Mouse (Mus musculus) hindbrain, embryonic 10.5 days (tissue): ENCODE data around the gene Akap13. TPM values are rescaled to one million over a fixed set of nuclear protein-coding genes. Genes with fewer than 3 reads are reported as not detected.

Source experiments
- DNase-seq: peaks from one replicate; pipeline ENCODE4 v3.0.0-alpha.2; 2017; ENCODE audit warnings: low spot score
- H3K27ac ChIP-seq: fragments of 300-500 bp; sonication (generic); 2 replicates; pipeline ENCODE4 v1.5.1; 2016; ENCODE audit warnings: mild to moderate bottlenecking, moderate library complexity
- H3K27me3 ChIP-seq: fragments of 300-500 bp; sonication (generic); 2 replicates; pipeline ENCODE4 v1.6.1; 2016; ENCODE audit warnings: mild to moderate bottlenecking; ENCODE audit not compliant: poor library complexity, insufficient read depth, severe bottlenecking
- H3K36me3 ChIP-seq: fragments of 300-500 bp; sonication (generic); 2 replicates; pipeline ENCODE4 v1.6.1; 2016; ENCODE audit warnings: mild to moderate bottlenecking, moderate library complexity
- H3K4me1 ChIP-seq: fragments of 300-500 bp; sonication (generic); replicated peaks from 2 replicates; pipeline ENCODE4 v1.6.1; 2016; ENCODE audit warnings: mild to moderate bottlenecking
- H3K4me3 ChIP-seq: fragments of 300-500 bp; sonication (generic); 2 replicates; pipeline ENCODE4 v1.5.1; 2016; ENCODE audit warnings: mild to moderate bottlenecking, moderate library complexity
- H3K9me3 ChIP-seq: fragments of 300-500 bp; sonication (generic); 2 replicates; pipeline ENCODE4 v1.6.1; 2016; ENCODE audit warnings: mild to moderate bottlenecking, moderate library complexity
- whole genome bisulfite sequencing: fragments of 180-500 bp; shearing (Covaris S2); methylation state at CpG from one replicate; pipeline ENCODE4 v1.1.7; 2016; 5-methylcytosine and 5-hydroxymethylcytosine counted together
- polyA plus RNA-seq: library from polyadenylated mRNA; unstranded; fragments of >200 nt; fragmentation: Nextera tagmentation; extraction: Ambion mirVana; gene quantifications from 2 replicates; pipeline ENCODE4 v1.2.1, GENCODE M21; 2016

Gene Akap13
- polyA plus RNA-seq, 1 experiment from 2014 or later, result 24.9 TPM

DNA sequence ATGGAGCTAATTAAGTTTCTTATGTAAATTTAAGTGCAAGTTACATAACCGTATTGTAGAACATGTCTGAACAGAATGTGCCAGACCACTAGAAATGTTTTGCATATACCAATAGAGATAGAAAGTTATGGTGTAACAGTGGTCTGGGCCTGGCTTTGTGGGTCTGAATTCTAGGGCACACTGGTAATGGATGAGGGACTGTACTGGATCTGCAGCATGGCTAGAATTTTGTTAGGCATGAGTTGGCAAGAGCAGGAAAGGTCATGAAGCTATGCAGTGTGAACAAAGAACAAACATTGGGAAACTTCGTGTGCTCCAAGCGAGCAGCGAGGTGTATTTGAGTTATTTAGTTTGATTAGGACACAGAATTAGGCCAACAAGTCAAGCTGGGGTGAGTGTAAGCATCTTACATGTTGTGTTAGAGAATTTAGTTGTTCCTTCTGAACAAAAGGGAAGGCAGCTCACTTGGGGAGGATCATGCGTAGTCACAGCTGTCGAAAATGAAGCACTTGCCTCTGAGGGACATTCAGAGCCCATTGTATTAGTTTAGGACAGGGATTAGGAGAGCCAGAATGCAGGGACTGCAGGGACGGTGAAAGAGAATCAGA lies 15.1 kb downstream of the Akap13 start:
- H3K36me3 ChIP-seq, result no peaks in the 10 kb centered on the region
- H3K4me1 ChIP-seq, result peaks cover 26% of the 10 kb centered on the region
- 25% methylated on average over 7 of the region's 7 CpGs for WGBS
- peak overlapping the region; percentile 71; the same call in 1 of the 2 replicates for H3K27ac ChIP-seq
- DNase-seq, result peak; percentile 6
- H3K4me3 ChIP-seq, result no peak overlapping the region
- H3K27me3 ChIP-seq, result no peaks in the 10 kb centered on the region
- H3K9me3 ChIP-seq, result no peaks in the 10 kb centered on the region

DNA sequence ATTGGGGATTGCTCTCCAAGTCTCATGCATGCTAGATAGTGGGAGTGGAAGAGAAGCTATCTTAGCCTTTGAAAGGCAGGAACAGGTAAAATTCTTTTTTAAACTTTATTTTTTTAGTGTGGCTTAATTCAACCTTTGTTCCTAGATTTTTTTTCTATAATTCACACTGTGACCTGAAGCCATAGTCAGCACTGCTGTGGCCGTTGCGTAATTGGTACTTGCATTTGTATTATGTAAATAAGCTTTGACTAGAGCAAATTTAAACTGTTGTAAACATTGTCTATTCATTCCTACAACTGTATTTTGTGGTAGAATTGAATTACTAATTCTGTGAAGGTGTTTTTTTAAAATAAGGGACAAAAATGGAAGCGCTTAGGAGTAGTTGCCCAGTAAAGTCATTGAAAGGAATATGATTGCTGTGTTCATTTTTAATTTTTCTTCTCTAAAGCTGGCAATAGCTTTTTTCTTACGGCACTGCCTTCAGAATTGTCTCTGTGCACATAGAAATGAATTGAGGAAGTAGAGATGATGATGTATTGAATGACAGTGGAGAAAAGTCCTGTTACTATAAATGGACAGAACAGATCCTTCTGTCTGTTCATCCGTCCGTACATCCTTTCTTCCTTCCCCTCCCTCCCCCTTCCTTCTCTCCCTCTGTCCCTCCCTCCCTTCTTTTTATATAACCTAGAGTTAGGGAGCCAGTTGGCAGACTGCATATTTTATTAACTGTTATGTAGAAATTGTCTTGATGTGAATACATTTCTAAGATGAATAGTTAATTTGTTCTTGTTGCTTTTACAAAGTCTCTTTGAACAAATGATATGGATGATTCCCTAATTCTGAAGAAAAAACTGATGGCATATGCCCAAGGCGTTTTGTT lies 17.2 kb downstream of the Akap13 start:
- no peak overlapping the region for H3K4me3 ChIP-seq
- no peak for DNase-seq
- peaks cover 21% of the 10 kb centered on the region for H3K4me1 ChIP-seq
- H3K27ac ChIP-seq, result no peak overlapping the region
- H3K9me3 ChIP-seq, result no peaks in the 10 kb centered on the region
- WGBS, result 84% methylated on average over 7 of the region's 7 CpGs
- H3K36me3 ChIP-seq, result 0 out of 2 replicates have a peak, but pooled peaks cover 3% of the 10 kb centered on the region
- H3K27me3 ChIP-seq, result no peaks in the 10 kb centered on the region

DNA sequence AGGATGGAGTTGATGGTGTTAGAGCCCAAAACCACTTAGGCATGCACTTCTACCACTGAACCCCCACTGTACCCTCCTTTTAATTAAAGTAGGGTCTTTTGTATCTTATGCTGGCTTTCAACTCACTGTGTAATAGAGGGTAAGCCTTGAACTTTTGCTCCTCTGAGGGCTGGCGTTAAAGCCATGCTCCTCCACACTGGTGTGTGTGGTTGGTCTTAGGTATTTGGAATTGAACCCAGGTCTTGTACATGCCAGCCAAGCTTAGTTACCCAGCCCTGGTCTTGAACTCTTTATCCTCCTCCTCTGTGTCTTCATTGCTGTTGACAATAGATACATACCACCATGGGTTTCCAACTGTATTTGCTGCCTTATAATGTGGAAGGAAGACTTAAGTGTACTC lies 18.0 kb downstream of the Akap13 start:
- Histone ChIP-seq H3K27me3 (no peaks in the 10 kb centered on the region), H3K36me3 (0 out of 2 replicates have a peak, but pooled peaks cover 3% of the 10 kb centered on the region), H3K4me3 (no peak overlapping the region), H3K9me3 (no peaks in the 10 kb centered on the region), H3K27ac (no peak overlapping the region), H3K4me1 (peaks cover 17% of the 10 kb centered on the region)
- DNase-seq, result no peak
- WGBS, result 93% methylated on average over 1 of the region's 1 CpGs

DNA sequence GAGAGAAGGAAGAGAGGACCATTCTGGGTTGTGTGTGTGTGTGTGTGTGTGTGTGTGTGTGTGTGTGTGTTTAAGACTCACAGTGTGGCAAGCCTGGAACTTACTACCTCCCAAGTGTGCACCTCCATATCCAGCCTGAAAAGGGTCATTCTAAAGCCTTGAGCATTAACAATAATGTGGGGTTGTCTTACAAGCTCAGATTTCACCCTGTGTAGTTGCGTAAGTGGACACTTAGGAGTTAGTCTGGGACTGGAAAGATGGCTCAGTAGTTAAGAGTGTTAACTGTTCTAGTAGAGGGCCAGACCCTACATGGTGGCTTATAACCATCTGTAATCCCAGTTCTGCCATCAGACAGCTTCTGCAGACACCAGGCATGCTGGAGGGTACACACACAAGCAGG lies 18.7 kb downstream of the Akap13 start:
- 65% methylated on average over 1 of the region's 1 CpGs for WGBS
- Histone ChIP-seq H3K9me3 (no peaks in the 10 kb centered on the region), H3K27me3 (no peaks in the 10 kb centered on the region), H3K36me3 (0 out of 2 replicates have a peak, but pooled peaks cover 3% of the 10 kb centered on the region), H3K27ac (no peak overlapping the region), H3K4me1 (peaks cover 17% of the 10 kb centered on the region), H3K4me3 (no peak overlapping the region)
- no peak for DNase-seq

- no peak overlapping the region for H3K4me3 ChIP-seq
- 0 out of 2 replicates have a peak, but pooled peaks cover 3% of the 10 kb centered on the region for H3K36me3 ChIP-seq
- no peak overlapping the region for H3K27ac ChIP-seq
- H3K4me1 ChIP-seq, result peaks cover 16% of the 10 kb centered on the region
- no peak for DNase-seq
- H3K9me3 ChIP-seq, result no peaks in the 10 kb centered on the region
- no peaks in the 10 kb centered on the region for H3K27me3 ChIP-seq
Observed at GRCm38 (mm10) chr7:75474564-75475150, 19.3 kb downstream of the Akap13 start.

- H3K4me3 ChIP-seq, result no peak overlapping the region
- H3K36me3 ChIP-seq, result 0 out of 2 replicates have a peak, but pooled peaks cover 3% of the 10 kb centered on the region
- 90% methylated on average over 2 of the region's 2 CpGs for WGBS
- H3K9me3 ChIP-seq, result no peaks in the 10 kb centered on the region
- H3K27ac ChIP-seq, result no peak overlapping the region
- no peak for DNase-seq
- no peaks in the 10 kb centered on the region; the same call in 1 of the 2 replicates for H3K4me1 ChIP-seq
- H3K27me3 ChIP-seq, result no peaks in the 10 kb centered on the region
Observed at GRCm38 (mm10) chr7:75478060-75478459, 22.7 kb downstream of the Akap13 start.

GRCm38 (mm10) chr7:75480721-75481426 lies 25.5 kb downstream of the Akap13 start:
- no peaks in the 10 kb centered on the region for H3K9me3 ChIP-seq
- H3K27ac ChIP-seq, result no peak overlapping the region
- 93% methylated on average over 6 of the region's 6 CpGs for WGBS

GRCm38 (mm10) chr7:75486031-75486430 lies 30.7 kb downstream of the Akap13 start:
- no peak overlapping the region for H3K4me3 ChIP-seq
- H3K9me3 ChIP-seq, result no peaks in the 10 kb centered on the region
- no peaks in the 10 kb centered on the region for H3K4me1 ChIP-seq
- WGBS, result 85% methylated on average over 2 of the region's 2 CpGs
- H3K27ac ChIP-seq, result no peak overlapping the region
- DNase-seq, result no peak
- no peaks in the 10 kb centered on the region for H3K36me3 ChIP-seq
- no peaks in the 10 kb centered on the region for H3K27me3 ChIP-seq

More at GRCm38 (mm10) chr7:75480721-75481426, 25.5 kb downstream of the Akap13 start:
- H3K27me3 ChIP-seq, result no peaks in the 10 kb centered on the region
- DNase-seq, result no peak
- no peaks in the 10 kb centered on the region for H3K4me1 ChIP-seq
- no peak overlapping the region for H3K4me3 ChIP-seq
- 0 out of 2 replicates have a peak, but pooled peaks cover 3% of the 10 kb centered on the region for H3K36me3 ChIP-seq

- WGBS, result 88% methylated on average over 3 of the region's 3 CpGs
- Histone ChIP-seq H3K36me3 (no peaks in the 10 kb centered on the region), H3K27ac (no peak overlapping the region), H3K27me3 (no peaks in the 10 kb centered on the region), H3K4me3 (no peak overlapping the region), H3K4me1 (no peaks in the 10 kb centered on the region), H3K9me3 (no peaks in the 10 kb centered on the region)
- DNase-seq, result no peak
Observed at GRCm38 (mm10) chr7:75495941-75496441, 40.7 kb downstream of the Akap13 start.

DNA sequence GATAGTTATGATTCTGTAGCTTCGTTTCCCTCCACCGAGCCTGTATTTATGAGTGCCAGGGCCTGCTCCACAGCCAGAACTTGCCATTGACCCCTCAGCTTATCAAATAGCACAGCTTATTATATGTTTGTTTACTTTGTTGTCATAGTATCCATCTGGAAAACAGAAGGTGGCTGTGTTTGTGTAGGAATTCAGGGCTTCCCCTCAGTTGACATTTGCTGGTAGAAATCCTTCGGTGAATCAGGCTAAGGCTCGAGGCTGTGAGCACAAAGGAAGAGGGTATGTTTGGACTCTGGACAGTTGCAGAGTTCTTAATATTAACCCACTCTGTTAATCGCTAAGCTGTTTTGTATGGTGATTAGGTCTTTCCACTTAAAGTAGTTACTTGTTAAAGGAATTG lies 43.3 kb downstream of the Akap13 start:
- no peaks in the 10 kb centered on the region for H3K4me1 ChIP-seq
- no peak overlapping the region for H3K4me3 ChIP-seq
- no peaks in the 10 kb centered on the region for H3K9me3 ChIP-seq
- H3K27ac ChIP-seq, result no peak overlapping the region
- H3K36me3 ChIP-seq, result no peaks in the 10 kb centered on the region
- no peak for DNase-seq
- 71% methylated on average over 5 of the region's 5 CpGs for WGBS
- no peaks in the 10 kb centered on the region for H3K27me3 ChIP-seq

- 90% methylated on average over 7 of the region's 7 CpGs for WGBS
- Histone ChIP-seq H3K36me3 (no peaks in the 10 kb centered on the region), H3K27ac (no peak overlapping the region), H3K4me3 (no peak overlapping the region), H3K4me1 (no peaks in the 10 kb centered on the region), H3K9me3 (no peaks in the 10 kb centered on the region), H3K27me3 (no peaks in the 10 kb centered on the region)
- no peak for DNase-seq
Observed at GRCm38 (mm10) chr7:75499271-75499670, 43.9 kb downstream of the Akap13 start.

DNA sequence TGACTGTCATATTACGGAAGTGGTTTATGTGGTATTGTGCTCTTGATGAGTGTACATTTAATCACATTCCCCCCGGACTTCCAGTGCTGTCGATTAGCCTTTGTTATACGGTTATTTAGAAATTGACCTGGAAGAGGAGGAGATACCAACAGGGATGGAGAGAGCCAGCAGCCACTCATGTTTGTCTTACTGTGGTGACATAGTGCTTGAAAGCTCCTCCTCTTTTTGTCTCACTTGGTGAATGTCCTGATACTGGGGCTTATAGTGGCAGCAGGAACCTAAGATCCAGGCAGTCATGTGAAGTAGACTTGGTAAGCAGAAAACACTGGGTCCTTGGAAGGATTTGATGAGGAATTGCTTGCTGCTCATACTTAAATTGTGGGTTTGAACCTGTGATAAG lies 44.8 kb downstream of the Akap13 start:
- no peaks in the 10 kb centered on the region for H3K9me3 ChIP-seq

More for the DNA sequence above, 44.8 kb downstream of the Akap13 start:
- H3K4me3 ChIP-seq, result no peak overlapping the region
- DNase-seq, result no peak
- H3K4me1 ChIP-seq, result no peaks in the 10 kb centered on the region
- WGBS, result 92% methylated on average over 4 of the region's 4 CpGs
- H3K27ac ChIP-seq, result no peak overlapping the region
- H3K27me3 ChIP-seq, result no peaks in the 10 kb centered on the region
- no peaks in the 10 kb centered on the region for H3K36me3 ChIP-seq
